10 mouse cellular contexts compared by ENCODE assay signal in genomic region chr4:125637364-125637763, GRCm38 (mm10).
"Had no signal": no experiment of that assay in that cellular context is flagged by ENCODE, and none has a peak within 500 bp of the region (broad histone marks: within the 10 kb centered on the region; RNA-seq: fewer than 3 reads in every experiment).

No protein-coding gene starts in this region.

- H3K27ac ChIP-seq: layer of hippocampus, adult 2 months; left cerebral cortex, adult 2 months; limb, embryonic 10.5 days; liver, embryonic 15.5 days; neural tube, embryonic 12.5 days had no signal

- DNase-seq: lung, adult 2 months; thymus, adult 18-20 months; thymus, postnatal 14 days had no signal

- H3K36me3 ChIP-seq: limb, embryonic 10.5 days; liver, embryonic 15.5 days; neural tube, embryonic 12.5 days had no signal

- H3K9ac ChIP-seq: liver, embryonic 15.5 days; neural tube, embryonic 12.5 days had no signal

- H3K4me1 ChIP-seq: liver, embryonic 15.5 days had no signal

- H3K9me3 ChIP-seq: limb, embryonic 10.5 days; liver, embryonic 15.5 days; neural tube, embryonic 12.5 days had no signal

- ATAC-seq: lung, postnatal 0 days had no signal

- H3K4me2 ChIP-seq: liver, embryonic 11.5 days; liver, embryonic 15.5 days; neural tube, embryonic 12.5 days had no signal

- H3K4me3 ChIP-seq: layer of hippocampus, adult 2 months; left cerebral cortex, adult 2 months; limb, embryonic 10.5 days; liver, embryonic 15.5 days; neural tube, embryonic 12.5 days had no signal

- H3K27me3 ChIP-seq: liver, embryonic 15.5 days; neural tube, embryonic 12.5 days had no signal
